Mouse (Mus musculus) layer of hippocampus, postnatal 36 days (tissue): ENCODE results near the gene Cd3g. TPM values are rescaled to one million over a fixed set of nuclear protein-coding genes. Genes with fewer than 3 reads are reported as not detected.

Experiments
- total RNA-seq, 2 experiments: library from RNA; stranded (reverse); gene quantifications; 2 replicates each; pipeline ENCODE4 v1.2.3; 2021

Gene Cd3g
- total RNA-seq, 2 experiments from 2014 or later = not detected

Other genes with a start within 250 kb of the Cd3g start
- gene Phldb1, start 245.2 kb downstream of the Cd3g start, total RNA-seq = 10 to 100 TPM; 88.5 to 95.6 TPM
- gene Arcn1, start 212.6 kb downstream of the Cd3g start, total RNA-seq = 100 to 1,000 TPM; 104 to 112 TPM
- gene Ift46, start 212.5 kb downstream of the Cd3g start, total RNA-seq = 10 to 100 TPM; 68.1 to 69.1 TPM
- 10 to 100 TPM; 43.3 to 51.6 TPM for gene Tmem25, start 181.1 kb downstream of the Cd3g start, total RNA-seq
- 1 to 10 TPM in 1 of 2 experiments, under 1 TPM in 1; 0.95 to 1.6 TPM for gene Ttc36, start 177.4 kb downstream of the Cd3g start, total RNA-seq
- gene Kmt2a, start 99.1 kb downstream of the Cd3g start, total RNA-seq = 10 to 100 TPM; 61.3 to 78.3 TPM
- 100 to 1,000 TPM; 339 to 375 TPM for gene Atp5l, start 59.7 kb downstream of the Cd3g start, total RNA-seq
- gene Ube4a, start 14.8 kb downstream of the Cd3g start, total RNA-seq = 10 to 100 TPM; 72.1 to 78.3 TPM
- gene Cd3d, start 1.4 kb upstream of the Cd3g start, total RNA-seq = not detected
- not detected for gene Cd3e, start 29.2 kb upstream of the Cd3g start, total RNA-seq
- gene Mpzl2, start 59.4 kb upstream of the Cd3g start, total RNA-seq = 1 to 10 TPM in 1 of 2 experiments, under 1 TPM in 1; 0.42 to 1.1 TPM
- gene Mpzl3, start 74.8 kb upstream of the Cd3g start, total RNA-seq = 1 to 10 TPM; 6.6 to 6.9 TPM
- under 1 TPM; 0.20 to 0.30 TPM for gene Jaml, start 98.8 kb upstream of the Cd3g start, total RNA-seq
- gene Scn2b, start 137.4 kb upstream of the Cd3g start, total RNA-seq = 100 to 1,000 TPM; 253 to 275 TPM
- 10 to 100 TPM; 11.1 to 14.2 TPM for gene Scn4b, start 158.0 kb upstream of the Cd3g start, total RNA-seq
- under 1 TPM; 0.20 to 0.62 TPM for gene BC049352, start 201.6 kb upstream of the Cd3g start, total RNA-seq
- not detected for gene Tmprss4, start 223.7 kb upstream of the Cd3g start, total RNA-seq